Mouse (Mus musculus): ENCODE data around the gene Prss23. TPM values are rescaled to one million over a fixed set of nuclear protein-coding genes. Genes with fewer than 3 reads are reported as not detected.

Gene Prss23
- polyA plus RNA-seq, 1 experiment from 2014 or later = 82.6 TPM

- WGBS = 14% methylated on average over 3 of the region's 3 CpGs
- H3K9me3 ChIP-seq (ENCODE audit: control insufficient read depth, low read length) = no peaks in the 10 kb centered on the region
- DNase-seq (ENCODE audit: low spot score) (peak; percentile 89), ATAC-seq (ENCODE audit: low read depth) (peak; percentile 51; the same call in 1 of the 2 replicates)
- no peak overlapping the region for H3K4me2 ChIP-seq (ENCODE audit: low read depth, low read length)
- H3K9ac ChIP-seq (ENCODE audit: low read depth, low read length) = no peak overlapping the region
- H3K27me3 ChIP-seq (replicated peaks; ENCODE audit: control insufficient read depth, insufficient read depth, low read length) = no peaks in the 10 kb centered on the region
- peaks cover 16% of the 10 kb centered on the region for H3K4me1 ChIP-seq (ENCODE audit: control insufficient read depth, insufficient read depth, low read length)
- no peak overlapping the region for H3K4me3 ChIP-seq (ENCODE audit: low read depth, low read length)
- no peaks in the 10 kb centered on the region for H3K36me3 ChIP-seq (ENCODE audit: control insufficient read depth, insufficient read depth, low read length)
- 0 out of 2 replicates have a peak overlapping the region, but pooled peaks have one; percentile 28 for H3K27ac ChIP-seq (replicated peaks; ENCODE audit: low read depth, low read length)
Measured at GRCm38 (mm10) chr7:89481723-89482122, 45.3 kb downstream of the Prss23 start.

GRCm38 (mm10) chr7:89478490-89478889, 48.5 kb downstream of the Prss23 start:
- ATAC-seq (ENCODE audit: low read depth) = no peak; the same call in 1 of the 2 replicates
- DNase-seq (ENCODE audit: low spot score) = no peak
- Histone ChIP-seq H3K4me1 (ENCODE audit: control insufficient read depth, insufficient read depth, low read length) (peaks cover 16% of the 10 kb centered on the region), H3K9me3 (ENCODE audit: control insufficient read depth, low read length) (no peaks in the 10 kb centered on the region), H3K27ac (replicated peaks; ENCODE audit: low read depth, low read length) (no peak overlapping the region), H3K9ac (ENCODE audit: low read depth, low read length) (no peak overlapping the region), H3K36me3 (ENCODE audit: control insufficient read depth, insufficient read depth, low read length) (no peaks in the 10 kb centered on the region), H3K4me2 (ENCODE audit: low read depth, low read length) (no peak overlapping the region), H3K4me3 (ENCODE audit: low read depth, low read length) (no peak overlapping the region), H3K27me3 (replicated peaks; ENCODE audit: control insufficient read depth, insufficient read depth, low read length) (no peaks in the 10 kb centered on the region)
- 81% methylated on average over 2 of the region's 2 CpGs for WGBS

DNA sequence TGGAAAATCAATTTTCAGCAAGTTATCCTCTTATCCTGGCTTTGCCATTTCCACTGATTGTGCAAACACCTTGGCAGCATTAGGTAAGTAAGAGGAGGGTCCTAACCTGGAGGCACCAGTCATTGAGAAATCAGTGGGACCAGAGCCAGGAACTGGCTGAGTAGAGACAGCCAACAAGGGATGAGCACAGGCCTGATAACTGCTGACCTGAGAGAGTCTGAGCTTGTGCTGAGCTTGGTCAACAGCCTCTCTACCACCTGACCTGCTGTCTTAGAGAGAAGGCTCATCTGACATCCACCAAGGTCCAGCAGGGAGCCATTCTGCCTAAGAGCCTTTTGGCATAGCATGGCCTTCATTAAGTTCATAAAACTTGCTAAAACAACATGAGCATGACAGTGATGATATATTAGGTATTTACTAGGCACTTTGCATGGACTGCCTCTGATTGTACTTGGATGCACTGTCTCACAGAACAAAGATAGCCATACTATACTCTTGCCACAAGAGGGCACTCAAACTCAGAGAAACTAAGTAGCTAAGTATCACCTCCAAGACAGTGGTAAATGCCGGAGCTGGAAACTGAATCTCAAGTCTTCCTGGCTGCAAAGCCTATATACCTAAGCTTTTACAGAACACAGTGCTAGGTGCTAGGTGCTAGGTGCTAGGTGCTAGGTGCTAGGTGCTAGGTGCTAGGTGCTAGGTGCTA, 49.5 kb downstream of the Prss23 start:
- H3K4me2 ChIP-seq (ENCODE audit: low read depth, low read length) = no peak overlapping the region
- H3K4me1 ChIP-seq (ENCODE audit: control insufficient read depth, insufficient read depth, low read length) = peaks cover 14% of the 10 kb centered on the region
- H3K4me3 ChIP-seq (ENCODE audit: low read depth, low read length) = no peak overlapping the region
- ATAC-seq (ENCODE audit: low read depth) (peak; percentile 74), DNase-seq (ENCODE audit: low spot score) (peak; percentile 92)
- 0% methylated on average over 1 of the region's 1 CpGs for WGBS
- no peaks in the 10 kb centered on the region for H3K9me3 ChIP-seq (ENCODE audit: control insufficient read depth, low read length)
- no peaks in the 10 kb centered on the region for H3K27me3 ChIP-seq (replicated peaks; ENCODE audit: control insufficient read depth, insufficient read depth, low read length)
- H3K36me3 ChIP-seq (ENCODE audit: control insufficient read depth, insufficient read depth, low read length) = no peaks in the 10 kb centered on the region
- no peak overlapping the region for H3K27ac ChIP-seq (replicated peaks; ENCODE audit: low read depth, low read length)
- H3K9ac ChIP-seq (ENCODE audit: low read depth, low read length) = no peak overlapping the region

DNA sequence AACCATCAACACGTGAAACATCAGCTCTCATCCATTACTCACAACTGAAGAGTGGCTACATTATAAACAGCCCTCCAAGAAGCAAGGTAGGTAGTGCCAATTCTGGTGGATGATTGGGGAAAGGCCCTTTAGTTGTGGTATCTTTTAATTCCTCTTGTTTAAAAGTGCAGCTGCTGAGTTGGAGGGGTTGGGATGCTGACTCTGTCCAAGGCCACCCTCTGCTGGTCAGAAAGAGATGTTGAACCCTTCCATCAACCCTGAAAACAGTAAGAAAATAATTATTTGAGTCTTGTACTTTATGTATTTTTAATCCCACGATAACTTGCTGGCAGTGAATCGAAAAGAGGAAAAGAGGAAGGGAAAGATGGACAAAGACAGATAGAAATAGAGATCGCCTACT, 53.5 kb downstream of the Prss23 start:
- Histone ChIP-seq H3K4me1 (ENCODE audit: control insufficient read depth, insufficient read depth, low read length) (no peaks in the 10 kb centered on the region), H3K9me3 (ENCODE audit: control insufficient read depth, low read length) (no peaks in the 10 kb centered on the region), H3K9ac (ENCODE audit: low read depth, low read length) (no peak overlapping the region), H3K36me3 (ENCODE audit: control insufficient read depth, insufficient read depth, low read length) (no peaks in the 10 kb centered on the region), H3K27ac (replicated peaks; ENCODE audit: low read depth, low read length) (no peak overlapping the region), H3K4me2 (ENCODE audit: low read depth, low read length) (no peak overlapping the region), H3K4me3 (ENCODE audit: low read depth, low read length) (no peak overlapping the region), H3K27me3 (replicated peaks; ENCODE audit: control insufficient read depth, insufficient read depth, low read length) (no peaks in the 10 kb centered on the region)
- ATAC-seq (ENCODE audit: low read depth) (no peak), DNase-seq (ENCODE audit: low spot score) (peak; percentile 71)
- 53% methylated on average over 4 of the region's 4 CpGs for WGBS

GRCm38 (mm10) chr7:89463775-89464592, 63.0 kb downstream of the Prss23 start:
- Histone ChIP-seq H3K27me3 (replicated peaks; ENCODE audit: control insufficient read depth, insufficient read depth, low read length) (no peaks in the 10 kb centered on the region), H3K36me3 (ENCODE audit: control insufficient read depth, insufficient read depth, low read length) (no peaks in the 10 kb centered on the region), H3K27ac (replicated peaks; ENCODE audit: low read depth, low read length) (0 out of 2 replicates have a peak overlapping the region, but pooled peaks have one; percentile 22), H3K4me1 (ENCODE audit: control insufficient read depth, insufficient read depth, low read length) (peaks cover 15% of the 10 kb centered on the region; the same call in 1 of the 2 replicates), H3K4me2 (ENCODE audit: low read depth, low read length) (no peak overlapping the region), H3K9me3 (ENCODE audit: control insufficient read depth, low read length) (no peaks in the 10 kb centered on the region), H3K9ac (ENCODE audit: low read depth, low read length) (no peak overlapping the region), H3K4me3 (ENCODE audit: low read depth, low read length) (no peak overlapping the region)
- ATAC-seq (ENCODE audit: low read depth) (peak; percentile 76), DNase-seq (ENCODE audit: low spot score) (peak; percentile 84)
- WGBS = 43% methylated on average over 10 of the region's 10 CpGs

GRCm38 (mm10) chr7:89463246-89463645, 63.7 kb downstream of the Prss23 start:
- H3K36me3 ChIP-seq (ENCODE audit: control insufficient read depth, insufficient read depth, low read length) = no peaks in the 10 kb centered on the region
- no peaks in the 10 kb centered on the region for H3K9me3 ChIP-seq (ENCODE audit: control insufficient read depth, low read length)
- DNase-seq (ENCODE audit: low spot score) (no peak), ATAC-seq (ENCODE audit: low read depth) (no peak)
- no peaks in the 10 kb centered on the region for H3K27me3 ChIP-seq (replicated peaks; ENCODE audit: control insufficient read depth, insufficient read depth, low read length)
- WGBS = 75% methylated on average over 3 of the region's 3 CpGs
- no peak overlapping the region for H3K4me3 ChIP-seq (ENCODE audit: low read depth, low read length)
- H3K27ac ChIP-seq (replicated peaks; ENCODE audit: low read depth, low read length) = 0 out of 2 replicates have a peak overlapping the region, but pooled peaks have one; percentile 22
- peaks cover 15% of the 10 kb centered on the region; the same call in 1 of the 2 replicates for H3K4me1 ChIP-seq (ENCODE audit: control insufficient read depth, insufficient read depth, low read length)
- no peak overlapping the region for H3K4me2 ChIP-seq (ENCODE audit: low read depth, low read length)
- no peak overlapping the region for H3K9ac ChIP-seq (ENCODE audit: low read depth, low read length)

DNA sequence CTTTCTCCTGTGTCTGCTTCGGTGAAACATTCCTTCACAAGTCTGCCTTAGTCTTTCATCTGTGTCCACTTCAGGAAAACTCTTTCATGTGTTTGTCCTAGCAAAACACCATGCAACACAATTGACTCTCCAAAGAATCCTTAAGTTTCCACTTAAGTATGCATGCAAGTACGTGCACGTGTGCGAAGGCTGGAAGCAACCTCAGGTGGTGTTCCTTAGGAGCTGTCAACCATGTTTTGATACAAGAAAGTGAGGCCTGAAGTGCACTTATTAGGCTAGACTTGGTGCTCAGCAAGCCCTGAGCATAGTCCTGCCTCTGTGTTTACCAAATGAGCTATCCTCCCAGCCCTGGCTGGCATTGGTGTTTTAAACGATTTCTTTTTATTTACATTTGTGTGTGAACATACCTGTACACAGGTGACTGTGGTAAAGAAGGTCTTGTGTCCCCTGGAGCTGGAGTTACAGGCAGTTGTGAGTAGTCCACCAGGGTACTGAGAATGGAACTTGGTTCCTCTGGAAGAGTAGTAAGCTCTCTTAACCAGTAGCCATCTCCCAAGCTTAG, 64.3 kb downstream of the Prss23 start:
- H3K4me3 ChIP-seq (ENCODE audit: low read depth, low read length) = no peak overlapping the region
- 61% methylated on average over 5 of the region's 5 CpGs for WGBS
- DNase-seq (ENCODE audit: low spot score) (no peak), ATAC-seq (ENCODE audit: low read depth) (no peak)
- H3K27me3 ChIP-seq (replicated peaks; ENCODE audit: control insufficient read depth, insufficient read depth, low read length) = no peaks in the 10 kb centered on the region
- no peak overlapping the region for H3K9ac ChIP-seq (ENCODE audit: low read depth, low read length)
- H3K27ac ChIP-seq (replicated peaks; ENCODE audit: low read depth, low read length) = no peak overlapping the region
- no peaks in the 10 kb centered on the region for H3K36me3 ChIP-seq (ENCODE audit: control insufficient read depth, insufficient read depth, low read length)
- no peaks in the 10 kb centered on the region for H3K9me3 ChIP-seq (ENCODE audit: control insufficient read depth, low read length)
- H3K4me1 ChIP-seq (ENCODE audit: control insufficient read depth, insufficient read depth, low read length) = peaks cover 15% of the 10 kb centered on the region; the same call in 1 of the 2 replicates
- no peak overlapping the region for H3K4me2 ChIP-seq (ENCODE audit: low read depth, low read length)

GRCm38 (mm10) chr7:89461351-89461750, 65.6 kb downstream of the Prss23 start:
- WGBS = 24% methylated on average over 3 of the region's 3 CpGs
- no peaks in the 10 kb centered on the region for H3K36me3 ChIP-seq (ENCODE audit: control insufficient read depth, insufficient read depth, low read length)
- peak; percentile 81 for DNase-seq (ENCODE audit: low spot score)
- no peak overlapping the region for H3K4me2 ChIP-seq (ENCODE audit: low read depth, low read length)
- no peaks in the 10 kb centered on the region for H3K27me3 ChIP-seq (replicated peaks; ENCODE audit: control insufficient read depth, insufficient read depth, low read length)
- H3K27ac ChIP-seq (replicated peaks; ENCODE audit: low read depth, low read length) = no peak overlapping the region
- H3K9ac ChIP-seq (ENCODE audit: low read depth, low read length) = no peak overlapping the region
- peaks cover 21% of the 10 kb centered on the region for H3K4me1 ChIP-seq (ENCODE audit: control insufficient read depth, insufficient read depth, low read length)
- H3K4me3 ChIP-seq (ENCODE audit: low read depth, low read length) = no peak overlapping the region
- H3K9me3 ChIP-seq (ENCODE audit: control insufficient read depth, low read length) = no peaks in the 10 kb centered on the region
- ATAC-seq (ENCODE audit: low read depth) = peak; percentile 69
